Mouse (Mus musculus) embryonic fibroblast, embryonic 13.5 days (primary cell): ENCODE results near the gene Cecr2.

Experiments used
- CTCF ChIP-seq: IDR thresholded peaks from 2 replicates; pipeline ENCODE4 v1.5.1; 2011; ENCODE audit warnings: mild to moderate bottlenecking, control low read depth, low read length, moderate library complexity, borderline replicate concordance; ENCODE audit not compliant: insufficient read depth
- POLR2A ChIP-seq: IDR thresholded peaks from 2 replicates; pipeline ENCODE4 v1.6.1; 2011; ENCODE audit warnings: low read depth, mild to moderate bottlenecking, control low read depth, low read length, moderate library complexity

DNA sequence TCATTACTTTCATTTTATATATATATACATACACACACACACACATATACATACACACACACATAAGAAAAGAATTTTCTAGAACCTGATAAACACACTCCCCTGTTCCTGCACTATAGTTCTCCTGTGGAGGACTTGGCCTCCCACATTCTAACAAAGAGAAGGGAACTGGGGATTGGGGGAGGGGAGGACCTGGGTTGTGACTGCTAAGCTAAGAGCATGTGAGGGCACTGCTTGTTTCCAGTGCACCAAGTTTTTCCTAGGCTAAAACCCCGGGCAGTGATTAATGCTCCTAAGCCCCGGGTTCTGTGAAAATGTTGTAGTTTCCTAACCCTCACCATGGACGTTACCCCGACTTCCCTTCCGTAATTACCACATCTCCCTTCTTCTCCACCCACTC, 154.0 kb downstream of the Cecr2 start:
- TF ChIP-seq CTCF = no peak
- TF ChIP-seq POLR2A = no peak
